Mouse (Mus musculus) C2C12 (cell line): ENCODE measurements around the gene Gm37240. TPM values are rescaled to one million over a fixed set of nuclear protein-coding genes. Genes with fewer than 3 reads are reported as not detected.

ENCODE experiments used
- H3K27me3 ChIP-seq: one replicate; pipeline ENCODE4 v1.6.1; 2011; ENCODE audit not compliant: control insufficient read depth, insufficient read depth, insufficient read length
- H3K36me3 ChIP-seq: one replicate; pipeline ENCODE4 v1.6.1; 2011; ENCODE audit not compliant: control insufficient read depth, insufficient read depth
- H3K4me3 ChIP-seq: one replicate; pipeline ENCODE4 v1.5.1; 2011; ENCODE audit warnings: mild to moderate bottlenecking, control low read depth; ENCODE audit not compliant: poor library complexity, insufficient read depth, severe bottlenecking
- H3K79me2 ChIP-seq: one replicate; pipeline ENCODE4 v1.6.1; 2011; ENCODE audit not compliant: control insufficient read depth, insufficient read depth
- H3K79me3 ChIP-seq: one replicate; pipeline ENCODE4 v1.6.1; 2011; ENCODE audit warnings: low read depth, control low read depth
- H3ac ChIP-seq: one replicate; pipeline ENCODE3; 2011; ENCODE audit warnings: low read depth; ENCODE audit not compliant: control insufficient read depth, insufficient read length
- CEBPB ChIP-seq: IDR thresholded peaks from one replicate; pipeline ENCODE4 v1.6.1; 2011; ENCODE audit warnings: low read depth, mild to moderate bottlenecking, control low read depth, moderate library complexity
- CTCF ChIP-seq: IDR thresholded peaks from one replicate; pipeline ENCODE4 v1.5.1; 2011; ENCODE audit not compliant: control insufficient read depth, insufficient read depth, insufficient read length
- FOSL1 ChIP-seq: IDR thresholded peaks from one replicate; pipeline ENCODE4 v1.8.0; 2011; ENCODE audit warnings: mild to moderate bottlenecking, low read length; ENCODE audit not compliant: poor library complexity, insufficient read depth, severe bottlenecking
- MAX ChIP-seq: IDR thresholded peaks from one replicate; pipeline ENCODE4 v1.6.1; 2011; ENCODE audit warnings: mild to moderate bottlenecking, control low read depth
- MYOD1 ChIP-seq: IDR thresholded peaks from one replicate; pipeline ENCODE4 v1.6.1; 2011; ENCODE audit warnings: low read depth; ENCODE audit not compliant: control insufficient read depth, insufficient read length
- MYOG ChIP-seq: IDR thresholded peaks from one replicate; pipeline ENCODE4 v1.6.1; 2011; ENCODE audit not compliant: control insufficient read depth, insufficient read length; ENCODE audit errors: extremely low read depth
- USF1 ChIP-seq: IDR thresholded peaks from one replicate; pipeline ENCODE4 v1.6.1; 2011; ENCODE audit warnings: low read depth, mild to moderate bottlenecking, control low read depth, moderate library complexity
- polyA plus RNA-seq: library from polyadenylated mRNA; unstranded; fragments of >200 nt; fragmentation: generic; extraction: Trizol; gene quantifications from one replicate; pipeline ENCODE4 v1.2.1, GENCODE M21; 2012; ENCODE audit warnings: missing spikeins

Gene Gm37240
- polyA plus RNA-seq, 1 experiment = 7.3 TPM

DNA sequence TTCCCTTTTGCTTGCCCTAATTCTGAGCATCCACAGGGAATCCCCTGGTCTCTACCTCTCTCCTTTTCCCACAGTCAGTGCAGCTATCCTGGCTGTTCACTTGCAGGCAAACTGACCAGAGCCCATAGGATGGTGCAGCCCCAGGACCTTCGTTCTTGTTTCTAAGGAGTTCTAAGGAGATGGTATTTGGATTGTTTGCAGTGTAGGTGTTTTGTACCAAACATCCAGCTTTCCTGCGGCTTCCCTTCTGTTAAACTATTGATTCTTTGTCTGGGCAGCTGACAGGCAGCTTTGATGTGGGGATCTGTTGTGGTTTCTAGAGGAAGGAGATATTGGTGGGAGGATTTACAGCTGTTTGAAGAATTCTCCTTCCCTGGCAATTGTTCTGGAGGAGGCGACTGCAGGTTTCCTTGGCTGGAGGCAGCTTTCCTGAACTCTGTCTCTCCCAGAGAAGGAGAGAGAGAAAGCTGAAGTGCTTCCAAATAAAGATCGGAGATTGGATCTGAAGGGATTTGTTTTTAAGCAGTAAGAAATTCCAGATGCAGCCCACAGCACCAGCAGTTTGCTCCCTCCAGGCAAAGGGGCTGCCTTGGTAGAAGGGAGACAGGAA is 573.6 kb downstream of the Gm37240 start:
- Histone ChIP-seq H3K79me3 (no peaks in the 10 kb centered on the region), H3K27me3 (no peaks in the 10 kb centered on the region), H3K4me3 (no peak overlapping the region), H3K79me2 (no peaks in the 10 kb centered on the region), H3K36me3 (no peaks in the 10 kb centered on the region), H3ac (no peak overlapping the region)
- TF ChIP-seq MYOD1 (no peak), CEBPB (no peak), MAX (no peak), FOSL1 (no peak), USF1 (no peak), CTCF (no peak), MYOG (no peak)

DNA sequence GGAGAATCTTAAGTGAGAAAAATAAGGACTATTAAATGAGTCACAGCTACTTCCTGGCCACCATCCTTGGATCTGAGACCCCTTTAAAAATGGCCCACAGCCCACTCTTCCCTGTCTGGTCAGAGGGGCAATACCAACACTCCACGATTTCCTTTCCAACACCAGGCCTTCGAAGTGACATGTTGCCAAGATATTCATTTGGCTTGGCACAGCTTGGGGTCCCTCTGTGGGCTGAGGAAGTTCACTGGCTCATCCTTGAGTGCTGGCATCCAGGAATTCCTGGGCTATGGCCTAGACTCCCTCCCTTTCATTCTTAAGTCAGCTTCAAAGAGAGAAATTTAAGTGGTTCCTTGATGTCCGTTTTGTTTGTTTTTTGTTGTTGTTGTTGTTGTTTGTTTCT is 576.1 kb downstream of the Gm37240 start:
- Histone ChIP-seq H3K79me2 (no peaks in the 10 kb centered on the region), H3K4me3 (no peak overlapping the region), H3K27me3 (no peaks in the 10 kb centered on the region), H3K36me3 (no peaks in the 10 kb centered on the region), H3K79me3 (no peaks in the 10 kb centered on the region), H3ac (no peak overlapping the region)
- TF ChIP-seq MYOD1 (no peak), FOSL1 (no peak), USF1 (no peak), MYOG (no peak), MAX (no peak), CTCF (no peak), CEBPB (no peak)

DNA sequence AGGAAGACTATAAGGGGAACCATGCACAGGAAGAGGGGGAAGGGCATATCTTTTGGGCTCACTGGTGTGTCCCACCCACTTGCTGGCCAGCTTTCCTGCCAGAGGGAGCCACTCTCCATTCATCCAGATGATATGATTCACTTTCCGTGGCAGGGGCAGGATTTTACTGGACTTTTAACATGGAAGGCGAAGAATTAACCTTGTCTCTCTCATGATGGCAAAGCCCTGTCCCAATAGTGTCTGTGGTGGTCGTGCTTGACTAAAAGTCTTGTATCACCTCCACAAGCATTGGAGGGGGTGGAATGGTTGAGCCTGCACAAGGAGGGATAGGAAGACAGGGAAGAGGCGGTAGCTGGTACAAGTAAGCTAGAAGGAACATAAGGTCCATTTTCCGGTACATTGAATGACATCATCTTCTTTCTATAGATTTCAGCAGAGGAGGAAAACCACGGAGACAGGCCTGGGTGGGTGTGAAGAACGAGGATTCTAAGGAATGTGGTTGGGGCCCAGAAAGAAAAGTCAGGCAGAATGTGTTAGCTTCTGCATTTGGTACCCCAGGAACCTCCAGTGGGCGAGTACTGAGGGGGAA is 576.8 kb downstream of the Gm37240 start:
- Histone ChIP-seq H3K27me3 (no peaks in the 10 kb centered on the region), H3K79me2 (no peaks in the 10 kb centered on the region), H3ac (no peak overlapping the region), H3K4me3 (no peak overlapping the region), H3K79me3 (no peaks in the 10 kb centered on the region), H3K36me3 (no peaks in the 10 kb centered on the region)
- TF ChIP-seq USF1 = no peak
- TF ChIP-seq CEBPB = no peak
- no peak for TF ChIP-seq MYOD1
- TF ChIP-seq FOSL1 = no peak
- TF ChIP-seq MYOG = no peak
- no peak for TF ChIP-seq MAX
- no peak for TF ChIP-seq CTCF

DNA sequence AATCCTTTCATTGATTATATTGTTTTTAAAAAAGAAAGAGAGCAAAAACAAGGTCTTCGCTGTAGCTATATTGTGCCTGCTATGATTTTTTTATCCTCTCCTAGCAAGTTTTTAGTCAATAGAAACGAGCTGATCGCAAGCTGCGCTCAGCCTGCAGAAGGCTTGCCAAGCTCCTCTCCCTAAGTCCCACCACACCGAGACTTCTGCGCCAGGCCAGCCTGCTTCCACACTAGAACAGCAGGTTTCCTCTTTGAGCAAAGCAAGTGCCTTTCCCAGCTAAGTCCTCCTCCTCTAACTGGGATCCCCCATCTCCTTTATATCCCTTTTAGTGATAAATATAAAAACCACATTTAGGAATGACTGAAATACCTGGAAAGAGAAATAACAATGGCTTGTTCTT is 578.1 kb downstream of the Gm37240 start:
- Histone ChIP-seq H3K27me3 (no peaks in the 10 kb centered on the region), H3K79me2 (no peaks in the 10 kb centered on the region), H3K79me3 (no peaks in the 10 kb centered on the region), H3K4me3 (no peak overlapping the region), H3ac (no peak overlapping the region), H3K36me3 (no peaks in the 10 kb centered on the region)
- no peak for TF ChIP-seq MAX
- TF ChIP-seq CTCF = no peak
- no peak for TF ChIP-seq MYOG
- TF ChIP-seq USF1 = no peak
- no peak for TF ChIP-seq FOSL1
- no peak for TF ChIP-seq CEBPB
- no peak for TF ChIP-seq MYOD1

DNA sequence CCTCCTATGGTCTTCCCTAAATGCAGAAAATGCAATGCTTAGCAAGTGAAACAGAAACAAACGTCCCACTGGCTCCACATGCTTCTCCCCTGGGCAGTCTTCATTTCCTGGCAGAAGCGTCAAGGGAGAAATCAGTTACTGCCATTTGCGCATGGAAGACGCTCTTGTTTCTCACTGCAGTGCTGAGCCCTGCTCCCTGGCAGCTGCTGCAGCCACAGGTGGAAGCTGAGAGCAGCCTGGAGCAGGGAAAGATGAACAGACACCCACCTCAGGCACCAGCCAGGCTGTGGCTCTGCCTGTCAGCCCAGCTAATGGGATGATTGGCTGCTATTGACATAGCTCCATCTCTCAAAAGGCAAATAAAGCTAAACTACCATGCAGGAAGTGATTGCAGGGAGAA is 578.6 kb downstream of the Gm37240 start:
- Histone ChIP-seq H3K27me3 (no peaks in the 10 kb centered on the region), H3K79me3 (no peaks in the 10 kb centered on the region), H3K36me3 (no peaks in the 10 kb centered on the region), H3K79me2 (no peaks in the 10 kb centered on the region), H3K4me3 (no peak overlapping the region), H3ac (no peak overlapping the region)
- TF ChIP-seq MYOD1 (no peak), USF1 (no peak), CTCF (no peak), MAX (no peak), CEBPB (no peak), FOSL1 (no peak), MYOG (no peak)

DNA sequence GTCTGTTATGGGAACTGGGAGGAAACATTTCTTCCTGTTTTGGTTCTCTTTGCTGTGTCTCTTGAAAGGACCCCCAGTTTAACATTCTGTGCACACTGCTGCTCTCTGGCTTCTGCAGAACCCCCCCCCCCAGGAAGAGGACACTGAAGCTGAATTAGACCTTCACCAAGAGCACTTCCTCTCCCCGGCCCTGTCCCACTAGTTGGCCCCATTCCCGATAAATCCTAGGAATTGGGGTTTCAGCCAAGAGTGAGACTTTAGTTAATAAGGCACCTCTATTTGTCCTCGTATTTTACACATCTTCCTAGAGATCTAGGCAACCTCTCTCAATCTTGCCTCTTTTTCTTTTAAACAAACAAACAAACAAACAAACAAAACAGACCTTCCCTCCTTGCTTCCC is 585.5 kb downstream of the Gm37240 start:
- no peak overlapping the region for H3K4me3 ChIP-seq
- no peaks in the 10 kb centered on the region for H3K79me2 ChIP-seq
- no peaks in the 10 kb centered on the region for H3K36me3 ChIP-seq
- no peaks in the 10 kb centered on the region for H3K79me3 ChIP-seq
- no peak overlapping the region for H3ac ChIP-seq
- no peaks in the 10 kb centered on the region for H3K27me3 ChIP-seq
- TF ChIP-seq MAX = no peak
- TF ChIP-seq CTCF = no peak
- no peak for TF ChIP-seq FOSL1
- TF ChIP-seq CEBPB = no peak
- TF ChIP-seq MYOG = no peak
- TF ChIP-seq MYOD1 = no peak
- no peak for TF ChIP-seq USF1
